Mouse (Mus musculus) MEL (cell line): ENCODE data around the gene Nfia.

ENCODE experiments used
- CHD2 ChIP-seq: IDR thresholded peaks from 2 replicates; pipeline ENCODE4 v1.6.1; 2011; ENCODE audit warnings: low read length, improper control_type of control experiment
- CTCF ChIP-seq, 3 experiments: IDR thresholded peaks in 2 of 3; conservative IDR thresholded peaks in 1 of 3; 2 replicates each; pipeline ENCODE4 v1.5.1; 2011 to 2012; ENCODE audit warnings: low read length in 3 of 3, low read depth in 2 of 3, mild to moderate bottlenecking in 2 of 3, improper control_type of control experiment in 1 of 3, inconsistent platforms in 1 of 3, mixed read lengths in 1 of 3, moderate library complexity in 1 of 3; ENCODE audit not compliant: control insufficient read depth in 1 of 3, insufficient read depth in 1 of 3, poor library complexity in 1 of 3, severe bottlenecking in 1 of 3
- E2F4 ChIP-seq: IDR thresholded peaks from 2 replicates; pipeline ENCODE4 v1.6.1; 2011; ENCODE audit warnings: low read depth, low read length, improper control_type of control experiment, borderline replicate concordance
- EP300 ChIP-seq, 2 experiments: IDR thresholded peaks; 2 replicates each; pipeline ENCODE4 v1.6.1; 2011; ENCODE audit warnings: improper control_type of control experiment in 2 of 2, low read length in 2 of 2, low read depth in 1 of 2, mild to moderate bottlenecking in 1 of 2
- GABPA ChIP-seq: IDR thresholded peaks from 2 replicates; pipeline ENCODE4 v1.6.1; 2012; ENCODE audit warnings: low read depth, mild to moderate bottlenecking, inconsistent platforms, low read length, improper control_type of control experiment, moderate library complexity
- MAFK ChIP-seq: IDR thresholded peaks from 2 replicates; pipeline ENCODE4 v1.6.1; 2011; ENCODE audit warnings: low read depth, mild to moderate bottlenecking, low read length, improper control_type of control experiment, borderline replicate concordance
- MAX ChIP-seq: IDR thresholded peaks from 2 replicates; pipeline ENCODE4 v1.6.1; 2011; ENCODE audit warnings: low read length, improper control_type of control experiment
- NELFE ChIP-seq: IDR thresholded peaks from 2 replicates; pipeline ENCODE4 v1.6.1; 2011; ENCODE audit warnings: low read depth, low read length, improper control_type of control experiment
- NRF1 ChIP-seq: IDR thresholded peaks from 2 replicates; pipeline ENCODE4 v1.6.1; 2014; ENCODE audit warnings: low read depth, mild to moderate bottlenecking, inconsistent platforms, low read length, improper control_type of control experiment, moderate library complexity; ENCODE audit not compliant: poor library complexity, insufficient read depth, severe bottlenecking
- POLR2A ChIP-seq, 2 experiments: IDR thresholded peaks; 2 replicates each; pipeline ENCODE4 v1.6.1; 2011 to 2012; ENCODE audit warnings: low read length in 2 of 2, mild to moderate bottlenecking in 2 of 2, control low read depth in 1 of 2, improper control_type of control experiment in 1 of 2, low read depth in 1 of 2, moderate library complexity in 1 of 2; ENCODE audit not compliant: control insufficient read depth in 1 of 2, insufficient read depth in 1 of 2, poor library complexity in 1 of 2
- TAL1 ChIP-seq: IDR thresholded peaks from 2 replicates; pipeline ENCODE4 v1.6.1; 2012; ENCODE audit warnings: mild to moderate bottlenecking, inconsistent platforms, low read length, moderate library complexity, mixed read lengths
- USF1 ChIP-seq: IDR thresholded peaks from 2 replicates; pipeline ENCODE4 v1.6.1; 2014; ENCODE audit warnings: low read depth, mild to moderate bottlenecking, inconsistent platforms, low read length, improper control_type of control experiment, moderate library complexity
- ZC3H11A ChIP-seq: IDR thresholded peaks from 2 replicates; pipeline ENCODE4 v1.6.1; 2012; ENCODE audit warnings: low read depth, mild to moderate bottlenecking, inconsistent platforms, low read length, improper control_type of control experiment
- ZNF384 ChIP-seq: IDR thresholded peaks from 2 replicates; pipeline ENCODE4 v1.6.1; 2012; ENCODE audit warnings: low read depth, mild to moderate bottlenecking, inconsistent platforms, low read length, improper control_type of control experiment

DNA sequence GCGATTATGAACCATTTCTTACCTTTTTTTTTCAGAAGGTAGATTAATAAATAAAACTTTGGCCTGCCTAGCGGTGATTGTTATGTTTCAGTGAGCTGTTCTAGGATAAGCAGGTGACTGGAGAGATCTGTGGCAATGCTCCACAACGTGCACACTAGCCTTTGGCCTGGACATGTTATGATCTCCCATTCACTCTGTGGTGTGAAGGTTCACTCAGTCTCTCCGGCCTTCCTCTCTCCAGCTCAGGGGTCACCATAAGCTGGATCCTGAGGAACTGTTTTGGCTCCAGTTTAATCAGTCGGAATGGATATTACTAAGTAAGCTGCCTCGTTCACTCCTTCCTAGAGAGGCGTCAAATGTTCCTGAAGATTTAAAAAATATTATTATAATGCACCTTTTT is 139.2 kb downstream of the Nfia start:
- TF ChIP-seq CTCF (IDR thresholded peaks at IDR 0.05 in 2 of 3, conservative IDR thresholded peaks at IDR 0.05 in 1 of 3; ENCODE audit: control insufficient read depth in 1 of 3, insufficient read depth in 1 of 3, low read depth in 2 of 3, low read length in 3 of 3, poor library complexity in 1 of 3, severe bottlenecking in 1 of 3) (no peak), ZC3H11A (no peak), E2F4 (no peak), POLR2A (IDR thresholded peaks at IDR 0.05; ENCODE audit: control insufficient read depth in 1 of 2, insufficient read depth in 1 of 2, low read depth in 1 of 2, low read length in 2 of 2, poor library complexity in 1 of 2) (no peak), ZNF384 (no peak), NELFE (no peak), TAL1 (no peak), CHD2 (no peak), MAX (no peak), NRF1 (no peak), EP300 (IDR thresholded peaks at IDR 0.05; ENCODE audit: low read depth in 1 of 2, low read length in 2 of 2) (no peak), MAFK (no peak), USF1 (no peak), GABPA (no peak)
